Mouse (Mus musculus): ENCODE results near the gene Tsku.

Gene Tsku

GRCm38 (mm10) chr7:98358016-98358415 lies 3.1 kb downstream of the Tsku start:
- DNase-seq = peak; percentile 13 to 19

- peak in 1 of 2 experiments; percentile 1 for DNase-seq
These were observed 3.8 kb downstream of the Tsku start for GRCm38 (mm10) chr7:98357324-98357723.

GRCm38 (mm10) chr7:98354921-98355310 lies 6.2 kb downstream of the Tsku start:
- no peak for DNase-seq

- DNase-seq = no peak
These were observed 6.8 kb downstream of the Tsku start for GRCm38 (mm10) chr7:98354160-98354920.

GRCm38 (mm10) chr7:98353616-98354015 lies 7.5 kb downstream of the Tsku start:
- peak in 1 of 2 experiments; percentile 66 for DNase-seq

GRCm38 (mm10) chr7:98351523-98351922 lies 9.6 kb downstream of the Tsku start:
- DNase-seq = no peak

- peak in 1 of 2 experiments; percentile 21 for DNase-seq
These were observed 11.3 kb downstream of the Tsku start for GRCm38 (mm10) chr7:98349821-98350220.

- peak; percentile 96 to 98 for DNase-seq
These were observed 12.0 kb downstream of the Tsku start for GRCm38 (mm10) chr7:98349096-98349495.

GRCm38 (mm10) chr7:98348043-98348442 lies 13.1 kb downstream of the Tsku start:
- peak; percentile 85 to 89 for DNase-seq

GRCm38 (mm10) chr7:98347471-98347870 lies 13.7 kb downstream of the Tsku start:
- peak in 1 of 2 experiments; percentile 1 for DNase-seq

GRCm38 (mm10) chr7:98345036-98345435 lies 16.1 kb downstream of the Tsku start:
- DNase-seq = peak; percentile 75 to 79

GRCm38 (mm10) chr7:98344361-98344760 lies 16.8 kb downstream of the Tsku start:
- peak; percentile 82 to 83 for DNase-seq

- no peak for DNase-seq
These were observed 18.9 kb downstream of the Tsku start for GRCm38 (mm10) chr7:98342249-98342648.

GRCm38 (mm10) chr7:98341475-98341874 lies 19.7 kb downstream of the Tsku start:
- DNase-seq = peak; percentile 94 to 97

- DNase-seq = no peak
These were observed 20.8 kb downstream of the Tsku start for GRCm38 (mm10) chr7:98340343-98340742.

GRCm38 (mm10) chr7:98333987-98334386 lies 27.1 kb downstream of the Tsku start:
- no peak for DNase-seq

- no peak for DNase-seq
These were observed 27.6 kb downstream of the Tsku start for GRCm38 (mm10) chr7:98333507-98333906.

- peak; percentile 68 to 72 for DNase-seq
These were observed 28.3 kb downstream of the Tsku start for GRCm38 (mm10) chr7:98332678-98333397.

- no peak for DNase-seq
These were observed 29.2 kb downstream of the Tsku start for GRCm38 (mm10) chr7:98331932-98332331.

- no peak for DNase-seq
These were observed 30.6 kb downstream of the Tsku start for GRCm38 (mm10) chr7:98330375-98331002.

- DNase-seq = no peak
These were observed 31.3 kb downstream of the Tsku start for GRCm38 (mm10) chr7:98329651-98330374.

GRCm38 (mm10) chr7:98328311-98328710 lies 32.8 kb downstream of the Tsku start:
- DNase-seq = no peak

- no peak for DNase-seq
These were observed 35.1 kb downstream of the Tsku start for GRCm38 (mm10) chr7:98326051-98326450.

Measured in cerebellum, postnatal 10 days (tissue).